Mouse (Mus musculus) midbrain, postnatal 0 days (tissue): Measurements from ENCODE around the gene Trappc2. TPM values are rescaled to one million over a fixed set of nuclear protein-coding genes. Genes with fewer than 3 reads are reported as not detected.
A peak's percentile ranks its signal among the peaks of the same experiment; 100 is the strongest.

Experiments
- ATAC-seq: fragments of 200-750 bp; cut with Nextera tagmentation; 2 replicates; pipeline ENCODE4 v1.8.0; 2017; ENCODE audit warnings: moderate number of reproducible peaks, mild to moderate bottlenecking, moderate TSS enrichment, moderate library complexity; ENCODE audit not compliant: low FRiP score
- DNase-seq: peaks from one replicate; pipeline ENCODE4 v3.0.0-alpha.2; 2015; ENCODE audit warnings: low spot score
- H3K27ac ChIP-seq: fragments of 300-500 bp; sonication (generic); 2 replicates; pipeline ENCODE4 v1.5.1; 2014; ENCODE audit warnings: low read depth, mild to moderate bottlenecking, low read length, mixed read lengths
- H3K27me3 ChIP-seq: fragments of 300-500 bp; sonication (generic); 2 replicates; pipeline ENCODE4 v1.6.1; 2014; ENCODE audit warnings: low read length, control low read depth, mixed read lengths; ENCODE audit not compliant: insufficient read depth
- H3K36me3 ChIP-seq: fragments of 300-500 bp; sonication (generic); 2 replicates; pipeline ENCODE4 v1.6.1; 2014; ENCODE audit warnings: low read length, control low read depth, mixed read lengths; ENCODE audit not compliant: insufficient read depth
- H3K4me1 ChIP-seq: fragments of 300-500 bp; sonication (generic); 2 replicates; pipeline ENCODE4 v1.6.1; 2014; ENCODE audit warnings: mild to moderate bottlenecking, control low read depth, antibody characterized with exemption, low read length, mixed read lengths; ENCODE audit not compliant: insufficient read depth
- H3K4me2 ChIP-seq: fragments of 300-500 bp; sonication (generic); 2 replicates; pipeline ENCODE4 v1.6.1; 2014; ENCODE audit warnings: low read depth, mild to moderate bottlenecking, low read length, mixed read lengths; ENCODE audit not compliant: poor library complexity, severe bottlenecking
- H3K4me3 ChIP-seq: fragments of 300-500 bp; sonication (generic); 2 replicates; pipeline ENCODE4 v1.5.1; 2014; ENCODE audit warnings: low read depth, mild to moderate bottlenecking, low read length, moderate library complexity
- H3K9ac ChIP-seq: fragments of 300-500 bp; sonication (generic); replicated peaks from 2 replicates; pipeline ENCODE4 v1.6.1; 2014; ENCODE audit warnings: mild to moderate bottlenecking, low read length, moderate library complexity, mixed read lengths; ENCODE audit not compliant: poor library complexity, severe bottlenecking
- H3K9me3 ChIP-seq: fragments of 300-500 bp; sonication (generic); 2 replicates; pipeline ENCODE4 v1.6.1; 2016; ENCODE audit warnings: low read length, control low read depth
- CTCF ChIP-seq: IDR thresholded peaks from 2 replicates; pipeline ENCODE4 v1.5.1; 2016; ENCODE audit warnings: antibody characterized with exemption, mild to moderate bottlenecking
- WGBS: fragments of 180-500 bp; shearing (Covaris S2); extraction: QIAGEN DNeasy Blood & Tissue Kit; methylation state at CpG from one replicate; pipeline ENCODE4 v1.1.7; 2014; 5-methylcytosine and 5-hydroxymethylcytosine counted together
- polyA plus RNA-seq: library from polyadenylated mRNA; unstranded; fragments of >200 nt; fragmentation: Nextera tagmentation; extraction: Ambion mirVana; gene quantifications from 2 replicates; pipeline ENCODE4 v1.2.1, GENCODE M21; 2015
- total RNA-seq: library from RNA; depleted of rRNA; stranded (reverse); fragments of >200 nt; gene quantifications from 2 replicates; pipeline ENCODE4 v1.2.3, GENCODE M21; 2014; rRNA removed

The Trappc2 gene
- 43.0 and 48.0 TPM in 2 replicates for total RNA-seq
- polyA plus RNA-seq, result 107 and 108 TPM in 2 replicates

- peak; percentile 81 for ATAC-seq
- DNase-seq, result no peak
- 22% methylated on average over 24 of the region's 36 CpGs for WGBS
Observed at GRCm38 (mm10) chrX:166440036-166440615, at the start of gene Trappc2. Gene Trappc2, plus strand, starts transcription at chrX:166440574.

GRCm38 (mm10) chrX:166393753-166394152, 46.6 kb upstream of the Trappc2 start:
- Histone ChIP-seq H3K9me3 (no peaks in the 10 kb centered on the region), H3K27ac (no peak overlapping the region), H3K4me3 (no peak overlapping the region), H3K36me3 (no peaks in the 10 kb centered on the region), H3K4me1 (no peaks in the 10 kb centered on the region), H3K27me3 (no peaks in the 10 kb centered on the region; the same call in 1 of the 2 replicates), H3K9ac (no peak overlapping the region), H3K4me2 (no peak overlapping the region)
- no peak for DNase-seq
- no peak for ATAC-seq
- peak; percentile 38 for TF ChIP-seq CTCF
- WGBS, result 78% methylated on average over 1 of the region's 1 CpGs

More at GRCm38 (mm10) chrX:166440036-166440615, at the start of gene Trappc2:
- no peaks in the 10 kb centered on the region for H3K9me3 ChIP-seq
- peak within 1 kb of the TSS; percentile 71 for H3K9ac ChIP-seq
- no peaks in the 10 kb centered on the region; the same call in 1 of the 2 replicates for H3K4me1 ChIP-seq
- no peak for TF ChIP-seq CTCF
- peaks cover 2% of the 10 kb centered on the region; the same call in 1 of the 2 replicates for H3K36me3 ChIP-seq
- H3K4me2 ChIP-seq, result peak within 1 kb of the TSS; percentile 54
- H3K27ac ChIP-seq, result peak within 1 kb of the TSS; percentile 87
- peak within 1 kb of the TSS; percentile 58 for H3K4me3 ChIP-seq
- H3K27me3 ChIP-seq, result no peaks in the 10 kb centered on the region; the same call in 1 of the 2 replicates

GRCm38 (mm10) chrX:166407865-166408264, 32.5 kb upstream of the Trappc2 start:
- peaks cover 5% of the 10 kb centered on the region; the same call in 1 of the 2 replicates for H3K27me3 ChIP-seq
- no peak overlapping the region for H3K4me3 ChIP-seq
- no peaks in the 10 kb centered on the region for H3K9me3 ChIP-seq
- H3K36me3 ChIP-seq, result 0 out of 2 replicates have a peak, but pooled peaks cover 4% of the 10 kb centered on the region
- H3K27ac ChIP-seq, result no peak overlapping the region
- H3K9ac ChIP-seq, result no peak overlapping the region
- H3K4me2 ChIP-seq, result no peak overlapping the region
- ATAC-seq (no peak), DNase-seq (no peak)
- TF ChIP-seq CTCF, result no peak
- no peaks in the 10 kb centered on the region for H3K4me1 ChIP-seq

GRCm38 (mm10) chrX:166416196-166416595, 24.2 kb upstream of the Trappc2 start:
- peak; percentile 50 for DNase-seq
- peak; percentile 74 for TF ChIP-seq CTCF

GRCm38 (mm10) chrX:166434812-166435211, 5.6 kb upstream of the Trappc2 start:
- Histone ChIP-seq H3K9me3 (no peaks in the 10 kb centered on the region), H3K27ac (no peak overlapping the region), H3K4me3 (no peak overlapping the region), H3K27me3 (no peaks in the 10 kb centered on the region; the same call in 1 of the 2 replicates), H3K36me3 (peaks cover 2% of the 10 kb centered on the region; the same call in 1 of the 2 replicates), H3K9ac (no peak overlapping the region), H3K4me1 (no peaks in the 10 kb centered on the region), H3K4me2 (no peak overlapping the region)
- no peak for ATAC-seq
- DNase-seq, result no peak
- no peak for TF ChIP-seq CTCF
- 89% methylated on average over 2 of the region's 2 CpGs for WGBS

More at GRCm38 (mm10) chrX:166416196-166416595, 24.2 kb upstream of the Trappc2 start:
- Histone ChIP-seq H3K4me2 (no peak overlapping the region), H3K4me3 (no peak overlapping the region), H3K9me3 (no peaks in the 10 kb centered on the region), H3K4me1 (no peaks in the 10 kb centered on the region), H3K27ac (no peak overlapping the region), H3K27me3 (no peaks in the 10 kb centered on the region; the same call in 1 of the 2 replicates), H3K9ac (no peak overlapping the region), H3K36me3 (no peaks in the 10 kb centered on the region)
- ATAC-seq, result no peak
- 76% methylated on average over 5 of the region's 6 CpGs for WGBS

- Histone ChIP-seq H3K36me3 (peaks cover 2% of the 10 kb centered on the region; the same call in 1 of the 2 replicates), H3K4me1 (no peaks in the 10 kb centered on the region; the same call in 1 of the 2 replicates), H3K4me3 (peak within 1 kb of the TSS; percentile 58), H3K27ac (peak within 1 kb of the TSS; percentile 87), H3K9ac (peak within 1 kb of the TSS; percentile 71), H3K4me2 (peak within 1 kb of the TSS; percentile 54), H3K27me3 (no peaks in the 10 kb centered on the region; the same call in 1 of the 2 replicates), H3K9me3 (no peaks in the 10 kb centered on the region)
- ATAC-seq, result peak; percentile 99
- 13% methylated on average over 37 of the region's 44 CpGs for WGBS
- DNase-seq, result peak; percentile 93
- no peak for TF ChIP-seq CTCF
Observed at GRCm38 (mm10) chrX:166440616-166441063, 266 bp downstream of the Trappc2 start, which contains the start of gene Ofd1. Gene Ofd1, minus strand, starts transcription at chrX:166440704.
